Comparison of ENCODE assay signal across 11 mouse cellular contexts in genomic region chr7:45056972-45057348, GRCm38 (mm10).
"Had no signal": no experiment of that assay in that cellular context is flagged by ENCODE, and none has a peak within 500 bp of the region (broad histone marks: within the 10 kb centered on the region; RNA-seq: fewer than 3 reads in every experiment).

No protein-coding gene starts in this region.

- H3K27ac ChIP-seq: left cerebral cortex, adult 2 months; liver, embryonic 15.5 days; neural tube, embryonic 12.5 days; stomach, embryonic 15.5 days had no signal

- H3K9me3 ChIP-seq: liver, embryonic 15.5 days; neural tube, embryonic 12.5 days; stomach, embryonic 15.5 days had no signal

- H3K27me3 ChIP-seq: liver, embryonic 15.5 days; neural tube, embryonic 12.5 days; stomach, embryonic 15.5 days had no signal

- DNase-seq: liver; lung, adult 2 months; lung, postnatal 36 days; midbrain, embryonic 14.5 days; right cerebral cortex, postnatal 14 days; thymus, postnatal 4 days had no signal

- H3K36me3 ChIP-seq: neural tube, embryonic 12.5 days; stomach, embryonic 15.5 days had no signal

- ATAC-seq: lung, postnatal 0 days had no signal

- H3K9ac ChIP-seq: liver, embryonic 15.5 days; neural tube, embryonic 12.5 days; stomach, embryonic 15.5 days had no signal

- H3K4me2 ChIP-seq: liver, embryonic 15.5 days; neural tube, embryonic 12.5 days; stomach, embryonic 15.5 days had no signal

- H3K4me3 ChIP-seq: left cerebral cortex, adult 2 months; liver, embryonic 15.5 days; neural tube, embryonic 12.5 days; stomach, embryonic 15.5 days had no signal
